16 mouse cellular contexts compared by ENCODE assay signal in the genomic region with DNA sequence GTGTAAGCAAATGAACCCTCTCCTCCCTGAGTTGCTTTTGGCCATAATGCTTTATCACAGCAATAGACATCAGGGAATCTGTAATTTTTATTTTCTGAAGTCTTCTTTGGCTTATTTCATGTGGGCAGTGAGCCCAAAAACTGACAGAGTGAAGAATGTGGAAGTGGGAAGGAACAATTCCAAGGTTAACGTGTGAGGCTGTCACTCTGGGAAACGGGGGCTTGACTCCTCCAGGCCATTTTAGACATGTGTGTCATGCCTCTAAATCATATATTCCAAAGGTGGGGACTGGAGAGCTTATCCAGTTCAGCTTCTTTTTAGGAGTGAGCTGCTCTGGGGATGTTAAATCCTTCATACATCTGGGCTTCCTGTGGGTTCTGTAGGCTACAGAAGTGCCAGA.
DNase-seq lines count a peak whose midpoint lies in the region.
"Had no signal": no experiment of that assay in that cellular context is flagged by ENCODE, and none has a peak within 500 bp of the region (broad histone marks: within the 10 kb centered on the region; RNA-seq: fewer than 3 reads in every experiment).

No protein-coding gene starts in this region.

- DNase-seq in adrenal gland, adult 2 months = peak; percentile 41
- no peak for DNase-seq in adrenal gland, adult 18-20 months (ENCODE audit: low spot score in 2 of 2)
- peak; percentile 9 for DNase-seq in kidney, postnatal 10 days
- no peak for DNase-seq in kidney, adult 18-20 months
- peak; percentile 5 for DNase-seq in right cerebral cortex, adult 18-20 months
- DNase-seq in right cerebral cortex, postnatal 25 days = no peak
- DNase-seq in urinary bladder, postnatal 10 days (ENCODE audit: low spot score) = no peak
- no peak for DNase-seq in T-cell, adult 2 months (ENCODE audit: low spot score)
- DNase-seq: cerebellum, adult 2 months; cerebellum, postnatal 25 days; gastrocnemius, postnatal 25 days; heart, adult 18-20 months; kidney, postnatal 36 days; liver, postnatal 0 days; lung, postnatal 14 days; thymus, adult 2 months had no signal

Comparison
In these comparisons a context has a peak if more than half of its experiments do, and no peak if none do; other contexts are left out.
1. DNase-seq: peak in adrenal gland, adult 2 months (single experiment), kidney, postnatal 10 days (single experiment) and right cerebral cortex, adult 18-20 months (single experiment); none in adrenal gland, adult 18-20 months (0 of 2), kidney, adult 18-20 months (single experiment), right cerebral cortex, postnatal 25 days (single experiment), urinary bladder, postnatal 10 days (single experiment) and T-cell, adult 2 months (single experiment).